10 mouse cellular contexts compared by ENCODE assay signal in genomic region chr11:81449271-81449705, GRCm38 (mm10).
DNase-seq lines count a peak whose midpoint lies in the region; ATAC-seq and TF ChIP-seq lines count a peak whose summit lies in the region.
"Had no signal": no experiment of that assay in that cellular context is flagged by ENCODE, and none has a peak within 500 bp of the region (broad histone marks: within the 10 kb centered on the region; RNA-seq: fewer than 3 reads in every experiment).

No protein-coding gene starts in this region.

- H3K4me3 ChIP-seq in intestine, embryonic 15.5 days (replicated peaks) = no peak overlapping the region
- H3K4me3 ChIP-seq in intestine, postnatal 0 days (ENCODE audit: low read depth, low read length) = no peak overlapping the region
- H3K4me3 ChIP-seq in heart, embryonic 16.5 days (ENCODE audit: low read length) = no peak overlapping the region
- no peak overlapping the region for H3K4me3 ChIP-seq in lung, embryonic 16.5 days (ENCODE audit: low read length)

- no peak overlapping the region for H3K27ac ChIP-seq in intestine, embryonic 15.5 days
- H3K27ac ChIP-seq in intestine, postnatal 0 days (ENCODE audit: low read depth, low read length) = no peak overlapping the region
- H3K27ac ChIP-seq in heart, embryonic 16.5 days (ENCODE audit: low read length) = peak overlapping the region; percentile 44
- H3K27ac ChIP-seq in lung, embryonic 16.5 days (ENCODE audit: low read length) = peak overlapping the region; percentile 79
- H3K27ac ChIP-seq: liver, embryonic 14.5 days had no signal

- no peaks in the 10 kb centered on the region for H3K27me3 ChIP-seq in intestine, embryonic 15.5 days (replicated peaks)
- H3K27me3 ChIP-seq in intestine, postnatal 0 days (replicated peaks; ENCODE audit: control insufficient read depth, insufficient read depth, low read length) = no peaks in the 10 kb centered on the region
- H3K27me3 ChIP-seq in heart, embryonic 16.5 days (ENCODE audit: control insufficient read depth, insufficient read depth, low read length) = no peaks in the 10 kb centered on the region
- H3K27me3 ChIP-seq in lung, embryonic 16.5 days (ENCODE audit: control insufficient read depth, insufficient read depth, low read depth, low read length) = no peaks in the 10 kb centered on the region

- no peak overlapping the region for H3K4me2 ChIP-seq in intestine, embryonic 15.5 days (replicated peaks)
- no peak overlapping the region for H3K4me2 ChIP-seq in intestine, postnatal 0 days (replicated peaks; ENCODE audit: low read depth)
- peak overlapping the region; percentile 18; the same call in 1 of the 2 replicates for H3K4me2 ChIP-seq in heart, embryonic 16.5 days (ENCODE audit: low read depth, low read length)
- H3K4me2 ChIP-seq in lung, embryonic 16.5 days (ENCODE audit: low read depth, low read length) = no peak overlapping the region

- no peak for TF ChIP-seq CTCF in intestine, postnatal 0 days (IDR thresholded peaks at IDR 0.05; ENCODE audit: low read depth)

- no peaks in the 10 kb centered on the region for H3K36me3 ChIP-seq in intestine, embryonic 15.5 days
- no peaks in the 10 kb centered on the region for H3K36me3 ChIP-seq in intestine, postnatal 0 days (ENCODE audit: control insufficient read depth, insufficient read depth)
- no peaks in the 10 kb centered on the region for H3K36me3 ChIP-seq in heart, embryonic 16.5 days (ENCODE audit: control insufficient read depth, insufficient read depth)
- H3K36me3 ChIP-seq in lung, embryonic 16.5 days (ENCODE audit: control insufficient read depth, insufficient read depth, low read length) = no peaks in the 10 kb centered on the region

- WGBS in intestine, embryonic 15.5 days = 22% methylated on average over 2 of the region's 3 CpGs
- 31% methylated on average over 3 of the region's 3 CpGs for WGBS in intestine, postnatal 0 days
- 29% methylated on average over 3 of the region's 3 CpGs for WGBS in heart, embryonic 16.5 days
- 29% methylated on average over 3 of the region's 3 CpGs for WGBS in lung, embryonic 16.5 days

- H3K4me1 ChIP-seq in intestine, embryonic 15.5 days (replicated peaks) = no peaks in the 10 kb centered on the region; the same call in 1 of the 2 replicates
- no peaks in the 10 kb centered on the region for H3K4me1 ChIP-seq in intestine, postnatal 0 days (replicated peaks; ENCODE audit: control insufficient read depth, insufficient read depth, low read length)
- H3K4me1 ChIP-seq in heart, embryonic 16.5 days (ENCODE audit: control insufficient read depth, insufficient read depth, low read length) = peaks cover 12% of the 10 kb centered on the region
- peaks cover 8% of the 10 kb centered on the region; the same call in 1 of the 2 replicates for H3K4me1 ChIP-seq in lung, embryonic 16.5 days (replicated peaks; ENCODE audit: control insufficient read depth, insufficient read depth, low read length)

- peak; percentile 55 for DNase-seq in embryo, embryonic 11 days
- DNase-seq in layer of hippocampus, postnatal 36 days = no peak
- DNase-seq in spleen, adult 18-20 months = no peak
- no peak for DNase-seq in T-cell, adult 2 months (ENCODE audit: low spot score)
- DNase-seq: adrenal gland, postnatal 14 days had no signal

- no peaks in the 10 kb centered on the region for H3K9me3 ChIP-seq in intestine, embryonic 15.5 days
- no peaks in the 10 kb centered on the region for H3K9me3 ChIP-seq in intestine, postnatal 0 days (ENCODE audit: control insufficient read depth)
- H3K9me3 ChIP-seq in heart, embryonic 16.5 days (replicated peaks; ENCODE audit: control insufficient read depth, low read length) = no peaks in the 10 kb centered on the region
- no peaks in the 10 kb centered on the region for H3K9me3 ChIP-seq in lung, embryonic 16.5 days (ENCODE audit: control insufficient read depth, low read length)

- no peak overlapping the region for H3K9ac ChIP-seq in intestine, embryonic 15.5 days
- no peak overlapping the region for H3K9ac ChIP-seq in intestine, postnatal 0 days (ENCODE audit: low read depth, low read length)
- no peak overlapping the region for H3K9ac ChIP-seq in heart, embryonic 16.5 days (ENCODE audit: low read length)
- no peak overlapping the region for H3K9ac ChIP-seq in lung, embryonic 16.5 days (ENCODE audit: low read length)
- H3K9ac ChIP-seq: liver, embryonic 14.5 days had no signal

- ATAC-seq in intestine, embryonic 15.5 days = peak; percentile 74
- ATAC-seq in intestine, postnatal 0 days = no peak
- 0 out of 2 replicates have a peak, but pooled peaks have one; percentile 28 for ATAC-seq in heart, embryonic 16.5 days (replicated peaks; ENCODE audit: extremely low read depth, insufficient read depth, low FRiP score)
- peak; percentile 96 for ATAC-seq in lung, embryonic 16.5 days (ENCODE audit: low read depth)

Comparison
In these comparisons a context has a peak if more than half of its experiments do, and no peak if none do; other contexts are left out.
1. H3K27ac ChIP-seq: peak in heart, embryonic 16.5 days (single experiment) and lung, embryonic 16.5 days (single experiment); none in intestine, embryonic 15.5 days (single experiment) and intestine, postnatal 0 days (single experiment).